Mouse (Mus musculus) liver, embryonic 16.5 days (tissue): ENCODE results near the gene Cobl. TPM values are rescaled to one million over a fixed set of nuclear protein-coding genes. Genes with fewer than 3 reads are reported as not detected.

ENCODE experiments used
- ATAC-seq: fragments of 200-750 bp; cut with Nextera tagmentation; 2 replicates; pipeline ENCODE4 v1.8.0; 2017; ENCODE audit warnings: low read depth, mild to moderate bottlenecking, moderate number of reproducible peaks, moderate library complexity
- H3K27ac ChIP-seq: fragments of 300-500 bp; sonication (generic); 2 replicates; pipeline ENCODE4 v1.5.1; 2014; ENCODE audit warnings: mild to moderate bottlenecking, low read length
- H3K27me3 ChIP-seq: fragments of 300-500 bp; sonication (generic); 2 replicates; pipeline ENCODE4 v1.6.1; 2014; ENCODE audit warnings: low read depth, low read length, mixed read lengths; ENCODE audit not compliant: control insufficient read depth, insufficient read depth
- H3K36me3 ChIP-seq: fragments of 300-500 bp; sonication (generic); 2 replicates; pipeline ENCODE4 v1.6.1; 2014; ENCODE audit warnings: mild to moderate bottlenecking; ENCODE audit not compliant: control insufficient read depth, insufficient read depth
- H3K4me1 ChIP-seq: fragments of 300-500 bp; sonication (generic); 2 replicates; pipeline ENCODE4 v1.6.1; 2014; ENCODE audit warnings: low read depth, low read length, mixed read lengths; ENCODE audit not compliant: control insufficient read depth
- H3K4me2 ChIP-seq: fragments of 300-500 bp; sonication (generic); 2 replicates; pipeline ENCODE4 v1.6.1; 2014; ENCODE audit warnings: low read depth, low read length, mixed read lengths
- H3K4me3 ChIP-seq: fragments of 300-500 bp; sonication (generic); 2 replicates; pipeline ENCODE4 v1.5.1; 2014; ENCODE audit warnings: low read depth, mild to moderate bottlenecking, low read length
- H3K9ac ChIP-seq: fragments of 300-500 bp; sonication (generic); 2 replicates; pipeline ENCODE4 v1.6.1; 2014; ENCODE audit warnings: low read depth, low read length
- H3K9me3 ChIP-seq: fragments of 300-500 bp; sonication (generic); replicated peaks from 2 replicates; pipeline ENCODE4 v1.6.1; 2016; ENCODE audit warnings: low read length; ENCODE audit not compliant: control insufficient read depth
- WGBS: fragments of 180-500 bp; shearing (Covaris S2); extraction: QIAGEN DNeasy Blood & Tissue Kit; methylation state at CpG from one replicate; pipeline ENCODE4 v1.1.7; 2014; ENCODE audit not compliant: insufficient replicate concordance; 5-methylcytosine and 5-hydroxymethylcytosine counted together
- polyA plus RNA-seq: library from polyadenylated mRNA; unstranded; fragments of >200 nt; fragmentation: Nextera tagmentation; extraction: Ambion mirVana; gene quantifications from 2 replicates; pipeline ENCODE4 v1.2.1, GENCODE M21; 2015

Gene Cobl
- polyA plus RNA-seq, 1 experiment from 2014 or later, result 2.2 TPM

GRCm38 (mm10) chr11:12197542-12197941 is 267.2 kb downstream of the Cobl start:
- Histone ChIP-seq H3K4me1 (no peaks in the 10 kb centered on the region), H3K9ac (no peak overlapping the region), H3K4me3 (no peak overlapping the region), H3K27me3 (no peaks in the 10 kb centered on the region), H3K9me3 (no peaks in the 10 kb centered on the region), H3K27ac (no peak overlapping the region), H3K4me2 (no peak overlapping the region), H3K36me3 (no peaks in the 10 kb centered on the region)
- ATAC-seq, result peak; percentile 81; the same call in 1 of the 2 replicates
- WGBS, result 46% methylated on average over 4 of the region's 4 CpGs

- no peak for ATAC-seq
- Histone ChIP-seq H3K36me3 (no peaks in the 10 kb centered on the region), H3K9ac (no peak overlapping the region), H3K4me2 (no peak overlapping the region), H3K9me3 (no peaks in the 10 kb centered on the region), H3K4me3 (no peak overlapping the region), H3K27ac (no peak overlapping the region), H3K27me3 (no peaks in the 10 kb centered on the region), H3K4me1 (no peaks in the 10 kb centered on the region)
- WGBS, result 61% methylated on average over 3 of the region's 3 CpGs
These were observed 269.4 kb downstream of the Cobl start for GRCm38 (mm10) chr11:12195390-12195789.

GRCm38 (mm10) chr11:12193369-12193768 is 271.4 kb downstream of the Cobl start:
- H3K4me3 ChIP-seq, result no peak overlapping the region
- no peaks in the 10 kb centered on the region for H3K27me3 ChIP-seq
- H3K9ac ChIP-seq, result no peak overlapping the region
- 53% methylated on average over 4 of the region's 4 CpGs for WGBS
- no peaks in the 10 kb centered on the region for H3K36me3 ChIP-seq
- no peaks in the 10 kb centered on the region for H3K9me3 ChIP-seq
- H3K4me1 ChIP-seq, result no peaks in the 10 kb centered on the region
- no peak overlapping the region for H3K4me2 ChIP-seq
- no peak for ATAC-seq
- no peak overlapping the region for H3K27ac ChIP-seq

- 39% methylated on average over 2 of the region's 2 CpGs for WGBS
- Histone ChIP-seq H3K36me3 (no peaks in the 10 kb centered on the region), H3K9me3 (no peaks in the 10 kb centered on the region), H3K4me3 (no peak overlapping the region), H3K9ac (no peak overlapping the region), H3K27ac (no peak overlapping the region), H3K4me1 (no peaks in the 10 kb centered on the region), H3K4me2 (no peak overlapping the region), H3K27me3 (no peaks in the 10 kb centered on the region)
- ATAC-seq, result no peak
These were observed 273.4 kb downstream of the Cobl start for GRCm38 (mm10) chr11:12191386-12191785.

- H3K9ac ChIP-seq, result no peak overlapping the region
- H3K4me3 ChIP-seq, result no peak overlapping the region
- H3K27ac ChIP-seq, result peak overlapping the region; percentile 39
- H3K4me2 ChIP-seq, result no peak overlapping the region
- ATAC-seq, result peak; percentile 82
- no peaks in the 10 kb centered on the region for H3K27me3 ChIP-seq
- H3K36me3 ChIP-seq, result no peaks in the 10 kb centered on the region
- H3K9me3 ChIP-seq, result no peaks in the 10 kb centered on the region
- WGBS, result 26% methylated on average over 1 of the region's 1 CpGs
- H3K4me1 ChIP-seq, result no peaks in the 10 kb centered on the region
These were observed 274.3 kb downstream of the Cobl start for GRCm38 (mm10) chr11:12190417-12190816.
